Mouse (Mus musculus): ENCODE data around the gene Cpt1a. TPM values are rescaled to one million over a fixed set of nuclear protein-coding genes. Genes with fewer than 3 reads are reported as not detected.
A peak's percentile ranks its signal among the peaks of the same experiment; 100 is the strongest.

The Cpt1a gene
- total and polyA plus RNA-seq, 2 experiments, result 162 to 182 TPM

DNA sequence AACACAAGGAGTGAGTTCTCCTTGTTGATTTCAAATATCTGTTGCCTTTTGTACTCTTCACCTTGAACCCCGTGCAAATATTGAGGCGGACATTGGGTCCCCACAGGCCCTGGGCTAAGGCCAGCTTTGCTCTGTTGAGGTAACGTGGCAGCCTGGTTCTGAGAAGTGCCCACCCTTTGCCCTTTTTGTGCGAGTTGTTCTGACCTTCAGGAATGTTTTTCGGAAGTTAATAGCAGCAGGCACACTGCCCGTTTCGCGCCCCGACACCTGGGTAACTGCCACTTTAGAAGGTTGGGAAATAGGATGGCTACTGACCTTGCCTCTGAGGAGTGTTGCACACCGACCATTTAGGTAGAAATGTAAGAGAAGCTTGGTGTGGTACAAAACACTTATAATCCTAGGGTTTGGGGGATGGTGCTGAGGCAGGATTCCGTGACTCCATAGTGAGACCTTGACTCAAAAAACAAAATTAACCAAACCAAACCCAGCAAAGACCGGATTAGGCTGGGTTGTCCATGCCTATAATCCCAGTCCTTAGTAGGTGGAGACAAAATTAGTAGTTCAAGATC, 4.4 kb downstream of the Cpt1a start:
- Histone ChIP-seq H3K27me3 (ENCODE audit: control insufficient read depth, insufficient read depth, low read length) (no peaks in the 10 kb centered on the region), H3K36me3 (ENCODE audit: control insufficient read depth, insufficient read depth, low read length) (peaks cover 3% of the 10 kb centered on the region; the same call in 1 of the 2 replicates), H3K4me3 (ENCODE audit: insufficient read depth, low read depth, low read length) (no peak overlapping the region), H3K9ac (ENCODE audit: low read depth, low read length) (no peak overlapping the region), H3K79me2 (ENCODE audit: control insufficient read depth, insufficient read depth, low read length) (peaks cover 32% of the 10 kb centered on the region), H3K4me1 (ENCODE audit: control insufficient read depth, insufficient read depth, low read length) (peaks cover 39% of the 10 kb centered on the region), H3K27ac (replicated peaks; ENCODE audit: insufficient read depth, low read depth, low read length) (peak overlapping the region; percentile 94)
- TF ChIP-seq POLR2A (IDR thresholded peaks at IDR 0.05; ENCODE audit: extremely low read depth, insufficient read depth, low read length), result no peak
- no peak for TF ChIP-seq CTCF (IDR thresholded peaks at IDR 0.05; ENCODE audit: low read depth, low read length)
- DNase-seq (ENCODE audit: extremely low read depth, low read depth, low spot score), result peak; percentile 98
- 22% methylated on average over 12 of the region's 12 CpGs for WGBS

- Histone ChIP-seq H3K27ac (replicated peaks; ENCODE audit: insufficient read depth, low read depth, low read length) (peak overlapping the region; percentile 90), H3K9ac (ENCODE audit: low read depth, low read length) (peak overlapping the region; percentile 24; the same call in 1 of the 2 replicates), H3K27me3 (ENCODE audit: control insufficient read depth, insufficient read depth, low read length) (no peaks in the 10 kb centered on the region), H3K4me1 (ENCODE audit: control insufficient read depth, insufficient read depth, low read length) (peaks cover 72% of the 10 kb centered on the region), H3K4me3 (ENCODE audit: insufficient read depth, low read depth, low read length) (no peak overlapping the region), H3K36me3 (ENCODE audit: control insufficient read depth, insufficient read depth, low read length) (peaks cover 7% of the 10 kb centered on the region; the same call in 1 of the 2 replicates), H3K79me2 (ENCODE audit: control insufficient read depth, insufficient read depth, low read length) (peaks cover 72% of the 10 kb centered on the region)
- 20% methylated on average over 6 of the region's 6 CpGs for WGBS
- peak; percentile 100 for DNase-seq (ENCODE audit: extremely low read depth, low read depth, low spot score)
- TF ChIP-seq POLR2A (IDR thresholded peaks at IDR 0.05; ENCODE audit: extremely low read depth, insufficient read depth, low read length) (no peak), CTCF (IDR thresholded peaks at IDR 0.05; ENCODE audit: low read depth, low read length) (no peak)
Measured at GRCm38 (mm10) chr19:3333247-3333646, 11.1 kb downstream of the Cpt1a start.

DNA sequence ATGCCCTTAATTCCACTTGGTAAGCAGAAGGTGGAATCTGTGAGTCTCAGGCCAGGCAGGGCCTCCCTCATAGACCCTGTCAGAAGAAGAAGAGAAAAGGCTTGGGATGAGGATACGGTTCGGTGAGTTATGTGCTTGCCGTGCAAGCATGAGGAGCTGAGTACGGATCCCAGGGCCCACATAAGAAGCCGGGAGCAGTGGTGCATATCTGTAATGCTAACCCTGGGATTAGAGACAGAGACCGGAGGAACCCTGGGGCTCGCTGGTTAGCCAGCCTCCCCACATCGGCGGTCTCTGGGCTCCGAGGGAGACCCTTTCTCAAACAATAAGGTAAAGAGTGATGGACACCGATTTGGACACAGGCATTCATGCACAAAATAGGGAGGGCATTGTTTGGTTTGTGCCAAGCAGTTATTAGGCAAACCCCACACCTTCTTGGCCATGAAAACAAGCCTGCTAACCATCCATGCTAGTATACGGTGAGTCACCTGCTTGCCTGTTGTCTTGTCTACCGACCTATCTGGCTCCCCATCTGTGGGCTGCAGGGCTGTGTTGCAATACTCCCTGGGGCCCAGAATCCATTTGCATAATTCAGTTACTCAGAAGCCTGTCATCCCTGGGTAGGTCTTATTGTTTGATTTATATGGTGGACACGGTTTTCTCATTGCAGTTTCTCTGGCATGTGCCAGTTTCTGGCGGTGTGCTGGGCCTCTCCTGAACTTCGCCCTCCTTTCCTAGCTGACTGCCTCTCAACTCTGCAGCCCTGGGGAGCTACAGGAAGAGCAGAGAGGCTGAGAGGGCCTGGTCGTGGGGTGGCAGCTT, 11.8 kb downstream of the Cpt1a start:
- WGBS, result 41% methylated on average over 17 of the region's 17 CpGs
- DNase-seq (ENCODE audit: extremely low read depth, low read depth, low spot score), result peak; percentile 81
- H3K27me3 ChIP-seq (ENCODE audit: control insufficient read depth, insufficient read depth, low read length), result no peaks in the 10 kb centered on the region
- H3K36me3 ChIP-seq (ENCODE audit: control insufficient read depth, insufficient read depth, low read length), result peaks cover 4% of the 10 kb centered on the region; the same call in 1 of the 2 replicates
- TF ChIP-seq POLR2A (IDR thresholded peaks at IDR 0.05; ENCODE audit: extremely low read depth, insufficient read depth, low read length), result no peak
- no peak for TF ChIP-seq CTCF (IDR thresholded peaks at IDR 0.05; ENCODE audit: low read depth, low read length)
- no peak overlapping the region for H3K4me3 ChIP-seq (ENCODE audit: insufficient read depth, low read depth, low read length)
- peak overlapping the region; percentile 79 for H3K27ac ChIP-seq (replicated peaks; ENCODE audit: insufficient read depth, low read depth, low read length)
- peak overlapping the region; percentile 54 for H3K9ac ChIP-seq (ENCODE audit: low read depth, low read length)
- peaks cover 72% of the 10 kb centered on the region for H3K79me2 ChIP-seq (ENCODE audit: control insufficient read depth, insufficient read depth, low read length)
- H3K4me1 ChIP-seq (ENCODE audit: control insufficient read depth, insufficient read depth, low read length), result peaks cover 72% of the 10 kb centered on the region

- no peak for DNase-seq (ENCODE audit: extremely low read depth, low read depth, low spot score)
- whole genome bisulfite sequencing, result 46% methylated on average over 4 of the region's 4 CpGs
Measured at GRCm38 (mm10) chr19:3334550-3334949, 12.4 kb downstream of the Cpt1a start.

DNA sequence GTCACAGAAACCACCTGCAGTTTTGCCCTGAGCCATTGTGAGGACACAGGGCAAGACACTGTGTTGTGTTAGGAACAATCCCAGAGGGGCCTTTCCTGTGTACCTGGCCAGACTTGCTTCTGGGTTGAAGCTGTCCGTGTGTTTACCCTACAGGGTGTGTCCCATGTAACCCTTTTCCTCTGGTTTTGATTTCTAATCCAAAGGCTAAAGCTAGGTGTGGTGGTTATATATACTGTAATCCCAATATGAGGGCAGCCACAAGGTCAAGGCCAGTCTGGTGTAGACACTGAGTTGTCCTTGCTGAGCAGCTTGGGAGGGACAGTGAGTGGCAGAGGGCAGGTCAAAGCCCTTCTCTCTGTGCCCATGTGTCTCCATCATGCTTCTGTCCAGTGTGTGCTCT, 13.8 kb downstream of the Cpt1a start:
- H3K27ac ChIP-seq (replicated peaks; ENCODE audit: insufficient read depth, low read depth, low read length), result peak overlapping the region; percentile 52
- H3K36me3 ChIP-seq (ENCODE audit: control insufficient read depth, insufficient read depth, low read length), result peaks cover 4% of the 10 kb centered on the region; the same call in 1 of the 2 replicates
- 20% methylated on average over 1 of the region's 1 CpGs for WGBS
- H3K9ac ChIP-seq (ENCODE audit: low read depth, low read length), result peak overlapping the region; percentile 19; the same call in 1 of the 2 replicates
- peak; percentile 77 for DNase-seq (ENCODE audit: extremely low read depth, low read depth, low spot score)
- 0 out of 2 replicates have a peak, but pooled peaks have one; percentile 1 for TF ChIP-seq CTCF (IDR thresholded peaks at IDR 0.05; ENCODE audit: low read depth, low read length)
- no peak for TF ChIP-seq POLR2A (IDR thresholded peaks at IDR 0.05; ENCODE audit: extremely low read depth, insufficient read depth, low read length)
- H3K79me2 ChIP-seq (ENCODE audit: control insufficient read depth, insufficient read depth, low read length), result peaks cover 72% of the 10 kb centered on the region
- no peak overlapping the region for H3K4me3 ChIP-seq (ENCODE audit: insufficient read depth, low read depth, low read length)
- peaks cover 64% of the 10 kb centered on the region for H3K4me1 ChIP-seq (ENCODE audit: control insufficient read depth, insufficient read depth, low read length)
- no peaks in the 10 kb centered on the region for H3K27me3 ChIP-seq (ENCODE audit: control insufficient read depth, insufficient read depth, low read length)

More at GRCm38 (mm10) chr19:3334550-3334949, 12.4 kb downstream of the Cpt1a start:
- no peak overlapping the region for H3K4me3 ChIP-seq (ENCODE audit: insufficient read depth, low read depth, low read length)
- no peaks in the 10 kb centered on the region for H3K27me3 ChIP-seq (ENCODE audit: control insufficient read depth, insufficient read depth, low read length)
- TF ChIP-seq POLR2A (IDR thresholded peaks at IDR 0.05; ENCODE audit: extremely low read depth, insufficient read depth, low read length) (no peak), CTCF (IDR thresholded peaks at IDR 0.05; ENCODE audit: low read depth, low read length) (no peak)
- H3K9ac ChIP-seq (ENCODE audit: low read depth, low read length), result peak overlapping the region; percentile 54
- peaks cover 4% of the 10 kb centered on the region; the same call in 1 of the 2 replicates for H3K36me3 ChIP-seq (ENCODE audit: control insufficient read depth, insufficient read depth, low read length)
- H3K79me2 ChIP-seq (ENCODE audit: control insufficient read depth, insufficient read depth, low read length), result peaks cover 73% of the 10 kb centered on the region
- peaks cover 73% of the 10 kb centered on the region for H3K4me1 ChIP-seq (ENCODE audit: control insufficient read depth, insufficient read depth, low read length)
- peak overlapping the region; percentile 79 for H3K27ac ChIP-seq (replicated peaks; ENCODE audit: insufficient read depth, low read depth, low read length)
